Mouse (Mus musculus) neural tube, embryonic 11.5 days (tissue): Measurements from ENCODE around the gene Sccpdh. TPM values are rescaled to one million over a fixed set of nuclear protein-coding genes. Genes with fewer than 3 reads are reported as not detected.
A peak's percentile ranks its signal among the peaks of the same experiment; 100 is the strongest.

Experiments used
- ATAC-seq: fragments of 200-750 bp; cut with Nextera tagmentation; 2 replicates; pipeline ENCODE4 v1.8.0; 2017; ENCODE audit warnings: moderate number of reproducible peaks, mild to moderate bottlenecking, moderate TSS enrichment, moderate library complexity; ENCODE audit not compliant: insufficient read depth, low FRiP score, low TSS enrichment
- DNase-seq: peaks from one replicate; pipeline ENCODE4 v3.0.0-alpha.2; 2015; ENCODE audit warnings: low spot score
- H3K27ac ChIP-seq: fragments of 300-500 bp; sonication (generic); 2 replicates; pipeline ENCODE4 v1.5.1; 2014; ENCODE audit warnings: low read depth, mild to moderate bottlenecking, low read length
- H3K27me3 ChIP-seq: fragments of 300-500 bp; sonication (generic); 2 replicates; pipeline ENCODE4 v1.6.1; 2014; ENCODE audit warnings: mild to moderate bottlenecking, low read length, mixed read lengths; ENCODE audit not compliant: control insufficient read depth, insufficient read depth
- H3K36me3 ChIP-seq: fragments of 300-500 bp; sonication (generic); 2 replicates; pipeline ENCODE4 v1.6.1; 2014; ENCODE audit warnings: mild to moderate bottlenecking, low read length, moderate library complexity, mixed read lengths; ENCODE audit not compliant: control insufficient read depth, insufficient read depth
- H3K4me1 ChIP-seq: fragments of 300-500 bp; sonication (generic); 2 replicates; pipeline ENCODE4 v1.6.1; 2014; ENCODE audit warnings: low read length, mixed read lengths; ENCODE audit not compliant: control insufficient read depth, insufficient read depth
- H3K4me2 ChIP-seq: fragments of 300-500 bp; sonication (generic); 2 replicates; pipeline ENCODE4 v1.6.1; 2014; ENCODE audit warnings: low read depth, mild to moderate bottlenecking, moderate library complexity
- H3K4me3 ChIP-seq: fragments of 300-500 bp; sonication (generic); 2 replicates; pipeline ENCODE4 v1.5.1; 2014; ENCODE audit warnings: low read depth, low read length
- H3K9ac ChIP-seq: fragments of 300-500 bp; sonication (generic); 2 replicates; pipeline ENCODE4 v1.6.1; 2014; ENCODE audit warnings: mild to moderate bottlenecking, low read length
- H3K9me3 ChIP-seq: fragments of 300-500 bp; sonication (generic); 2 replicates; pipeline ENCODE4 v1.6.1; 2016; ENCODE audit warnings: low read length; ENCODE audit not compliant: control insufficient read depth
- WGBS: fragments of 180-500 bp; shearing (Covaris S2); extraction: QIAGEN DNeasy Blood & Tissue Kit; methylation state at CpG from one replicate; pipeline ENCODE4 v1.1.7; 2014; 5-methylcytosine and 5-hydroxymethylcytosine counted together
- polyA plus RNA-seq: library from polyadenylated mRNA; unstranded; fragments of >200 nt; fragmentation: Nextera tagmentation; extraction: Ambion mirVana; gene quantifications from 2 replicates; pipeline ENCODE4 v1.2.1, GENCODE M21; 2014

The Sccpdh gene
- polyA plus RNA-seq, 1 experiment from 2014 or later, result 114 TPM

GRCm38 (mm10) chr1:179651224-179651623 is 16.8 kb upstream of the Sccpdh start:
- H3K36me3 ChIP-seq, result no peaks in the 10 kb centered on the region
- no peak overlapping the region for H3K4me2 ChIP-seq
- no peak for ATAC-seq

GRCm38 (mm10) chr1:179663065-179663464 is 4.9 kb upstream of the Sccpdh start:
- no peaks in the 10 kb centered on the region for H3K9me3 ChIP-seq
- no peak overlapping the region for H3K9ac ChIP-seq
- no peaks in the 10 kb centered on the region for H3K27me3 ChIP-seq
- DNase-seq (no peak), ATAC-seq (no peak)
- H3K4me3 ChIP-seq, result no peak overlapping the region
- no peak overlapping the region for H3K27ac ChIP-seq
- no peak overlapping the region for H3K4me2 ChIP-seq
- H3K4me1 ChIP-seq, result peaks cover 4% of the 10 kb centered on the region; the same call in 1 of the 2 replicates
- no peaks in the 10 kb centered on the region for H3K36me3 ChIP-seq
- WGBS, result 90% methylated on average over 5 of the region's 5 CpGs

More at GRCm38 (mm10) chr1:179651224-179651623, 16.8 kb upstream of the Sccpdh start:
- Histone ChIP-seq H3K4me3 (no peak overlapping the region), H3K9ac (no peak overlapping the region), H3K27ac (no peak overlapping the region), H3K4me1 (no peaks in the 10 kb centered on the region), H3K27me3 (no peaks in the 10 kb centered on the region), H3K9me3 (no peaks in the 10 kb centered on the region)
- DNase-seq, result no peak
- 86% methylated on average over 5 of the region's 5 CpGs for WGBS

GRCm38 (mm10) chr1:179664309-179664930 is 3.6 kb upstream of the Sccpdh start:
- H3K27ac ChIP-seq, result no peak overlapping the region
- 61% methylated on average over 4 of the region's 4 CpGs for WGBS
- ATAC-seq (no peak), DNase-seq (no peak)
- H3K4me3 ChIP-seq, result no peak overlapping the region
- no peak overlapping the region for H3K4me2 ChIP-seq
- H3K9me3 ChIP-seq, result no peaks in the 10 kb centered on the region
- H3K9ac ChIP-seq, result no peak overlapping the region
- no peaks in the 10 kb centered on the region for H3K27me3 ChIP-seq
- H3K36me3 ChIP-seq, result no peaks in the 10 kb centered on the region
- H3K4me1 ChIP-seq, result peaks cover 5% of the 10 kb centered on the region; the same call in 1 of the 2 replicates

- Histone ChIP-seq H3K27me3 (no peaks in the 10 kb centered on the region), H3K36me3 (no peaks in the 10 kb centered on the region), H3K4me1 (peaks cover 12% of the 10 kb centered on the region; the same call in 1 of the 2 replicates), H3K27ac (no peak overlapping the region), H3K4me3 (peak overlapping the region; percentile 92; the same call in 1 of the 2 replicates), H3K9ac (no peak overlapping the region), H3K9me3 (no peaks in the 10 kb centered on the region), H3K4me2 (peak overlapping the region; percentile 66; the same call in 1 of the 2 replicates)
- ATAC-seq (no peak), DNase-seq (no peak)
- WGBS, result 58% methylated on average over 2 of the region's 2 CpGs
Observed at GRCm38 (mm10) chr1:179666971-179667370, 1.0 kb upstream of the Sccpdh start.

GRCm38 (mm10) chr1:179667450-179667849 is 560 bp upstream of the Sccpdh start:
- H3K9me3 ChIP-seq, result no peaks in the 10 kb centered on the region
- peak overlapping the region; percentile 66 for H3K4me2 ChIP-seq
- no peaks in the 10 kb centered on the region for H3K27me3 ChIP-seq
- peak; percentile 14 for ATAC-seq
- H3K4me3 ChIP-seq, result peak overlapping the region; percentile 92
- DNase-seq, result no peak
- WGBS, result 6% methylated on average over 7 of the region's 7 CpGs
- peaks cover 12% of the 10 kb centered on the region; the same call in 1 of the 2 replicates for H3K4me1 ChIP-seq
- no peaks in the 10 kb centered on the region for H3K36me3 ChIP-seq
- peak overlapping the region; percentile 94 for H3K9ac ChIP-seq
- peak overlapping the region; percentile 87 for H3K27ac ChIP-seq

DNA sequence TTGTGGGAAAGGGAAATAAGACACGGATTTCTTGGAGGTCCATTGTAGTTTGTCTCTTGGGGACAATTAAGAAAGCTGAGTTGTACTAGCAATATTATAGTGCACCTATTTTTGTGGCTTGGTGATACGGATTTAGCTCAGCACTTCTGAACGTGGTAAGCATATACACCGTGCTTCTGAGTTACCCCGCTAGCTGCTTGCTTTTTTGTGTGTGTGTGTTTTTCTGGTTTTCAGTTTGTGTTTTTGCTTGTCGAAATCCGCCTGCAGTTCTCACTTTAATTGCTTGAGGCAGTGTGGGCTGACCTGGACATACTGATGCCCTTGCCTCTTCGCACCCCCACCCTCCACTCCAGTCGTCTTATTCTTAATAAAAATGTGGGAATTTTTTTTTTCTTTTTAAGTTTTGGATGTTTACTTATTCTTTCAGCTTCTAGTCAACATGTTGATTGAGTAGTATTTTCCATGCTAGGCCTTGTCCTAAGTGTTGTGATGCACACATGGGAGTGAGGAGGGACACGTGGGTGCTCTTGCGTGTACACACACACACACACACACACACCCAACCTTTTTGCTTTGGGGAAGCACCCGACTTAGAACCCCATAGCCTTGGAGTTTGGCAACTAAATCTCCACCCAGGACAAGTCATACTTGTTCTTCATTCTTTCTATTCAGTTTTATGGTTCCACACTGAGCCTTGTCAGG is 977 bp downstream of the Sccpdh start:
- peak overlapping the region; percentile 94 for H3K9ac ChIP-seq
- H3K4me3 ChIP-seq, result peak overlapping the region; percentile 92
- H3K4me1 ChIP-seq, result peaks cover 12% of the 10 kb centered on the region; the same call in 1 of the 2 replicates
- no peak overlapping the region; the same call in 1 of the 2 replicates for H3K27ac ChIP-seq
- DNase-seq (peak; percentile 13), ATAC-seq (no peak)
- H3K27me3 ChIP-seq, result no peaks in the 10 kb centered on the region
- no peaks in the 10 kb centered on the region for H3K9me3 ChIP-seq
- H3K4me2 ChIP-seq, result peak overlapping the region; percentile 66
- 29% methylated on average over 12 of the region's 12 CpGs for WGBS
- H3K36me3 ChIP-seq, result no peaks in the 10 kb centered on the region

DNA sequence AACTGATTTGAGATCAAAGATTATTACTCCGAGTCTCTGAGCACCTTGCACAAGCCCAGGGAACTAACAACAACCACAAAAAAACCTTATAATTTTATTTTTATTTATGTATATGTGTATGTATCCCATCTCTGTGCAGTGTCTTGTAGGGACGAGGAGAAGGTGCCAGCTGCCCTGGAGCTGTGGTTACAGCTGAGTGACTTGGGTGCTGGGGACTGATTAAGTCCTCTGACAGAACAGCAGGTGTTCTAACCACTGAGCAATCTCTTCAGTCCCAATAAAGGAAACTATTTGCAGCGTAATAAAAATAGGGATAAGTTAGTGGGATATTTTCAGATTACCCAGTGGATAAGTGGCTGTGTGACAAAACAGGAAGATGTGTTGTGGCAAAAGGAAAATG is 6.3 kb downstream of the Sccpdh start:
- WGBS, result 88% methylated on average over 3 of the region's 3 CpGs
- no peak overlapping the region for H3K27ac ChIP-seq
- peaks cover 1% of the 10 kb centered on the region for H3K36me3 ChIP-seq
- H3K4me3 ChIP-seq, result no peak overlapping the region
- DNase-seq (no peak), ATAC-seq (no peak)
- peaks cover 8% of the 10 kb centered on the region; the same call in 1 of the 2 replicates for H3K4me1 ChIP-seq
- no peak overlapping the region for H3K9ac ChIP-seq
- no peaks in the 10 kb centered on the region for H3K27me3 ChIP-seq
- H3K4me2 ChIP-seq, result no peak overlapping the region
- H3K9me3 ChIP-seq, result no peaks in the 10 kb centered on the region

DNA sequence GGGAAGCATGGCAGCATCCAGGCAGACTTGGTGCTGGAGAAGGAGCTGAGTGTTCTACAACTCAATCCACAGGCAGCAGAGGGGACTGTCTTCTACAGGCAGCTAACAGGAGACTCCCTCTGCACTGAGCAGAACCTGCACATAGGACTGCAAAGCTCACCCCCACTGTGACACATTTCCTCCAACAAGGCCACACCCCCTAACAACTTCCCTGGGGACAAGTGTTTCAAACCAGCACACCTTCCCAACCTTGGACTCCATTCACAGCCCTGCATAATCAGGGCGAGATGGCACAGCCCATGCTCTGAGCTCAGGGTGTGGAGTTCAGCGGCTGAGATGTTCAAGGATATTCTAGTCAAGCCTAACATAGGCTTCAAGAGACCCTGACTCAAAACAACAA is 9.0 kb downstream of the Sccpdh start:
- Histone ChIP-seq H3K4me2 (no peak overlapping the region), H3K4me1 (no peaks in the 10 kb centered on the region), H3K4me3 (no peak overlapping the region), H3K27me3 (no peaks in the 10 kb centered on the region), H3K36me3 (peaks cover 2% of the 10 kb centered on the region), H3K9me3 (no peaks in the 10 kb centered on the region), H3K27ac (no peak overlapping the region), H3K9ac (no peak overlapping the region)
- no peak for DNase-seq
- 86% methylated on average over 2 of the region's 2 CpGs for whole genome bisulfite sequencing
- ATAC-seq, result no peak

DNA sequence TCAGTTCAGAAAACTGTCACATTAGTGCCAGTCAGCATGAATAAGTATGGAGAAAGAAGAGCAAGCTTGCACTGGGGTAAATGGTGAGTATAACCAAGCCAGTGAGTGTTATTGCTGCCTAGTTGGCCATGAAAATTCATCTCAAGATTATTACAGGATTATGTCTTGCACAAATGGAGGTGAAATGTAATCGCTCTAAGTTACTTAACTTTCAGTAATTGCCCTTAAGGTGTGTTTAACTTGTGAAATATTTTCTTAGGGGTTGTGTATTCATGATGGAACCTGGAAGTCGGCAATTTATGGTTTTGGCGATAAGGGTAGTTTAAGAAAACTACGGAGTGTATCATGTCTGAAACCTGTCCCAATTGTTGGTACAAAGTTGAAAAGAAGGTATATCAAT is 11.3 kb downstream of the Sccpdh start:
- H3K9ac ChIP-seq, result no peak overlapping the region
- peaks cover 4% of the 10 kb centered on the region for H3K36me3 ChIP-seq
- no peaks in the 10 kb centered on the region for H3K9me3 ChIP-seq
- no peak overlapping the region for H3K27ac ChIP-seq
- ATAC-seq (no peak), DNase-seq (no peak)
- WGBS, result 94% methylated on average over 4 of the region's 4 CpGs
- H3K4me3 ChIP-seq, result no peak overlapping the region
- H3K27me3 ChIP-seq, result no peaks in the 10 kb centered on the region
- H3K4me1 ChIP-seq, result no peaks in the 10 kb centered on the region
- H3K4me2 ChIP-seq, result no peak overlapping the region
